Mouse (Mus musculus) adrenal gland, adult 2 months (tissue): ENCODE measurements at regions not wholly inside any gene's neighbourhood (a gene's known extent, or its start where the extent isn't known, plus 50 kb on each side); places are given as distances from the start of the nearest gene placed in this dataset.

Source experiments
- DNase-seq: peaks from one replicate; pipeline ENCODE4 v3.0.0; 2021

DNA sequence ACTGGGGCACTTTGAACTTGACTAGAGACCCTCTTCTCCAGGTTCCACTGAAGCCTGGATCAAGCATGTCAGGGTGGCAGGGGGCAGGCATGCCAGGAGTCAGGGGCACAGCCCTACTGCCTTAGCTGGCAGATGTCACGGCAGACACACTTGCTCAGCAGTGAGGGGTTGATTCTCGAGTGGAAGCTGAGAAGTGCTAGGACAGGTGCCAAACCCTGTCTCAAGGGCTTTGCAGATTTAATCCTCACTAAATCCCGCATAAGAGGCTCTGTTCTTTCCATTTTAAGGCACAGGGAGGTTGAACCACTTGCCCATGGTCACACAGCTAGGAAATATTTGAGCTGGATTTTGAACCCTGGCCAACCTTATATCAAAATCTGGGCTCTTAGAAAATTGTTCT, 223.5 kb upstream of the Mvb12b start:
- no peak for DNase-seq

- no peak for DNase-seq
Measured at GRCm38 (mm10) chr2:34110582-34110981, 222.8 kb upstream of the Mvb12b start.

- DNase-seq: no peak
Measured at GRCm38 (mm10) chr2:34107566-34108303, 220.0 kb upstream of the Mvb12b start.

DNA sequence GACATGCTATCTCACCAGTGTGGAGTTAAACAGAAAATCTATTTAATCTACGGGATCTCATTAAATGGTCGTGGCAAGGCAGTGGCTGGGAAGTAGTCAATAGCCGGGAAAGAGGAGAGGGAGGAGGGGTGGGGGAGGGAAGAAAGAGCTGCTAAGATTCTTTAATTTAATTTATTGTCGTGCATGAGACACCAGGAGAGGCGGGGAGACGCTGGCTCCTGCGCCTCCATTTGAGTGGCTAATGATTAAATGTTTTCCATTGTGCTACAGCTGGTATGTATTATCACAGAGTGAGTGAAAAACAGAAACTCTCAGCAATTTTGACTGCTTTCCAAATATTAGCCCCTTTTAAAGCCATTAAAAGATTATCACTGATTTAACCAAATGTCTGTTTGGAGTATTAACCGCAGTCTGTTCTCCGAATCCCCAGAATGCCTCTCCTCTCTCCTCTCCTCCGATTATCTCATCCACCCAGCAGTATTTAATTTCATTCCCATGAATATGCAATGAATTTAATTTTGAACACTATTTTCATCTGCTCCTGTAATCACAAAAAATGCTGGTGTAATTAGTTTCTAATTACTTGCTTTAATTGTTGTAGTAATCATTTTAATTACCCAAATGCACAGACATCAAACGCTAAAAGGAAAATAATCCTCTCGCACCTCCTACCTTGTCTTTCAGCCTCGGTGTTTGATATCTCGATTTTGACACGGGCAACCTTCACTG, 219.3 kb upstream of the Mvb12b start:
- no peak for DNase-seq

DNA sequence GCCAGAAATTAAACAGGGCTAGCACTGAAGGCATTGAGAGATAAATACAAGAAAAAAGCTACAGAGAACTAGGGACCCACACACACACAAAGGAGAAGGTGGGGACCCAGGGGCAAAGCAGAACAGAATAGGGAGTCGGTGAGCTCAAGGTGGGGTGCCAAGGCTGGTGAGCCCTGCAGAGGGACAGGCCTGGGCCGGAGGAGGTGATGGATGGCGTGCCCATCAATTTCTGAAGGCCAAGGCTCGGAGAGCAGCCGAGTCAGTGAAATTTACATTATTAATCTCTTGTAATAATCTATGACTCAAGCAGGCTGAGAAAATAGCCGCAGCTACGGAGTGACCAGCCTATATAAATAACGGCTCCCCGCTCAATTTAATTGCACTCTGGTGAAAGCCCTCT, 218.5 kb upstream of the Mvb12b start:
- peak; percentile 30 for DNase-seq

- DNase-seq: no peak
Measured at GRCm38 (mm10) chr2:34105271-34106051, 217.7 kb upstream of the Mvb12b start.

DNA sequence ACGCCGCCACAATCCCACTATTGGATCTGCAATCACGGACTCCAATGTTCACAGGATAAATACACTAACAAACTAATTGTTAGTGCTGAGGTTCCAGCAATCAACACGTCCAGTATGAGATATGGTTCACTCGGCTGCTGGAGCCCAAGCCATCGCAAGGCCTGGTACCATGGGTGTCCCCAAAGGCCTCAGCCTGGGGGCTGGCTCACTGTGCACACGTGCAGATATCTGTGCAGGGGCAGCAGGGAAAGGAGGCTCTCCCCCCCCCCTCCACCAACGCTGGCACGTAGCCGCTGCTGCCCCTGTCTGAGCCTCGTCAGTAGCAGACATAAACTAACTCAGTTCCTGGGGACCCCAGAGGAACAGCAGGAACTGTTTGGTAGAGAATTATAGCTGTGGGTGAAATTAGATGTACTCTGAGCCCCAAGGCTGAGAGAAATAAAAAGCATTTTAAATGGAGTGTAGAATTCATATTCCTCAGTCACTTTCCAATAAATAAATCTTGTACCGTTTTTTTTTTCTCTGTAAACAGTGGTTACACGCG, 210.3 kb upstream of the Mvb12b start:
- DNase-seq: no peak

- no peak for DNase-seq
Measured at GRCm38 (mm10) chr2:34096561-34096960, 208.8 kb upstream of the Mvb12b start.

- DNase-seq: no peak
Measured at GRCm38 (mm10) chr2:34088832-34089231, 201.1 kb upstream of the Mvb12b start.

DNA sequence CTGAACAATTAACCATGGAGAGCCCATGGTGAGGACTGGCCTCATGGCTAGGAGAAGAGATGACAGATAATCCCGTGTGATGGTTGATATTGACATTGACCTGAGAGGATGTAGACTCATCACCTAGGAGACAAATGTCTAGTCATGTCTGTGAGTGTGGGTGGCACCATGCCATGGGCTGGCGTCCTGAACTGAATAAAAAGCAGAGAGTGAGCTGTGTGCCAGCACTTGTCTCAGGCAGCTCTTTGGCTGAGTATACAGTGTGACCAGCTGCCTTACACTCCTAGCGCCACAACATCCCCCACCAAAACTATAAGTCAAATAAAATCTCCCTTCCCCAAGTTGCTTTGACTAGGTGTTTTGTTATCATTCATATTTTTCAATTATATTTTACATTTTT, 198.4 kb upstream of the Mvb12b start:
- no peak for DNase-seq

DNA sequence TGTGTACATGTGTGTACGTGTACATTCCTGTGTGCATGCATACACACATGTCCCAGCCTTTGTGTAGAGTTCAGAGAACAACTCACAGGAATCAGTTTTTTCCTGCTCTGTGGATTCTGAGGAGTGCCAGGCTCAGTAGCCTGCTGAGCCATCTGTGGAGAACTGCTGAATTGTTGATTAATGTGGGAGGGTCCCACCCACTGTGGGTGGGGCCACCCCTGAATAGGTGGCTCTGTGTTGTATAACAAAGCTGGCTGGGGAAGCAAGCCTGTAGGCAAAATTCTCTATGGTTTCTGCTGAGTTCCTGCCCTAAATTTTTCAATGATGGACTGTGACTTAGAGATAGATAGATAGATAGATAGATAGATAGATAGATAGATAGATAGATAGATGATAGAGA, 196.8 kb upstream of the Mvb12b start:
- no peak for DNase-seq

DNA sequence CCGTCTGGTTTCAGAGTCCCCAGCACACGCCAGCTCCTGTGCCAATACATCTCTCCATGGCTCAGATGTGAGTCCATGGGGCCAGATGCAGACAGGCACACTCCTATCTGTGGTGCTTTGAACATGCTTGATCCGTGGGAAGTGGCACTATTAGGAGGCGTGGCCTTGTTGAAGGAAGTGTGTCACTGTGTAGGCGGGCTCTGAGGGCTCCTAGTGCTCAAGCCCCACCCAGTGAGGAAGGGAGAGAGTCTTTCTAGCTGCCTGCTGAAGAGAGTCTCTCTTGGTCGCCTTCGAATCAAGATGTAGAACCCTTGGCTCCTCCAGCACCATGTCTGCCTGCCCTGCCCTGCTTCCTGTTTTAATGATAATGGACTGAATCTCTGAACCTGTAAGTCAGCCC, 194.7 kb upstream of the Mvb12b start:
- DNase-seq: no peak

DNA sequence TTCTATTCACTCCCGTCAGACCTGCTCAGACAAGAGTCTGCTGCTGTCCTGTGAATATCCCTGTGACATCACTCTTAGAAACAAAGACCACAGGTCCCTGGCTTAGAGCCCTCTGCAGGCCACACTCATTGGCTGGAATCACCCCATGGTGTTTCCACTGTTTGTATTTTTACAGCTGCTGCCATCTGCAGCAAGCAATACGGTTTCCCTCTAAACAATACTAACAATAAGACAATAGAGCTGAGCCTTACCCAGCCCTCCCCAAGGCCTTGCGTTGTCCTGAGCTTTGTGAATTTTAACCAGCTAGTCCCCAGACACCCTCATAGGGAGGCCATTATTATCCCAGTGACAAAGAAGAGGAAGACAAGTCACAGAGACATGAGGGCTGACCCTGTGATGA, 192.4 kb upstream of the Mvb12b start:
- DNase-seq: no peak

GRCm38 (mm10) chr2:34079282-34079681, 191.5 kb upstream of the Mvb12b start:
- no peak for DNase-seq

DNA sequence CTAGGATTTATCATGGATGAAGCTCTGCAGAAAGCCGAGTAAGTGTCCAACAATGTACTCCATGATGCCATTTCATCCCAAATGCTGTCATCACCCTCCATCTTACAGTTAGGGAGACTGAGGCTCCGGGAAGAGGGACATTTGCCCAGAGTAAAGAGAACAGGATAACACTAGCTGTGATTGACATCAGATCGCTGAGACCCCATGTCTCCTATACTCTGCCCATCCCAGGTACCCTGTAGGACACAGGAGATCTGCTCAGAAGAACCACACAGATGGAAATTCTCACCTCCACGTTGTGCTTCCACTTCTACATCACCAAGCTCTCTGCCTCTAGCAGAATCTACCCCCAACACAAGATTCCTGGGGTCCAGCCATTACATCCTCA, 191.1 kb upstream of the Mvb12b start:
- DNase-seq: no peak

- DNase-seq: no peak
Measured at GRCm38 (mm10) chr2:34078248-34078874, 190.6 kb upstream of the Mvb12b start.

- no peak for DNase-seq
Measured at GRCm38 (mm10) chr2:34076346-34076745, 188.6 kb upstream of the Mvb12b start.

DNA sequence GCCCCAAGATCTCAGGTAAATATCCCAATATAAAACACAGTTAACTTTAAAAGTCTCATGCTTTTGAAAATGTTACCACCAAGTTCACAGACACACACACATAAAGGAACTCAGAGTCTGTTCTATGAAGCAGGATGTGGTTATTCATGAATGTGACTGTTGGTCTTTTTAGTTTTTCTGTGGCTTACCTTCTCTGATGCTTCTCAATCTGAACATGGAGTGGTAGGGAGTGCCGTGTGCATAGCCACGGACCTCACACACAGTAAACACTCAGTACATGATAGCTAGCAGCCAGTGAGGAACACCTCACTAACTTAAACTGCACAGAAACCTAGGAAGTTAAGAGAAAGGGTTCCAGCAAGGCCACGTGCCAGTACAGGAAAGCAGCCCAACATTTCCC, 186.3 kb upstream of the Mvb12b start:
- DNase-seq: no peak

DNA sequence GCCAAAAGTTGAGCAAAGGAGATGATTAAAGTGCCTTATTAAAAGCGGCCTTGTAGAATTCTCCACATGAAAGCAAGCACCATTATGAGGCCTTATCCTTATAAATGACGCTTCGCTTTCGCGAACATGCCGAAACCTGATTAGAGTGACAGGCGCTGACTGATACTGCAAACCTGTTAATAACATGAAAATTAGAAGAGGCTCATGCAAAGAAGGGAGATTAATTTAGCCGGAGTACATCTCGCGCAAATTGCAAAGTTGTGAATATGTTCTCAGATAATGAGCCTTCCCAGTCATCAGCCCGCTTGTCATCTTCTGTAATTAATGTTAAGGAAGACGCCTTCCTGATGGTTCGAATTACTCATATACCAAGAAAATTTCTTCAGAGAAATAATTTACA, 177.8 kb upstream of the Mvb12b start:
- no peak for DNase-seq

GRCm38 (mm10) chr2:34065090-34065489, 177.3 kb upstream of the Mvb12b start:
- DNase-seq: peak; percentile 5

GRCm38 (mm10) chr2:34056552-34056951, 168.8 kb upstream of the Mvb12b start:
- no peak for DNase-seq

DNA sequence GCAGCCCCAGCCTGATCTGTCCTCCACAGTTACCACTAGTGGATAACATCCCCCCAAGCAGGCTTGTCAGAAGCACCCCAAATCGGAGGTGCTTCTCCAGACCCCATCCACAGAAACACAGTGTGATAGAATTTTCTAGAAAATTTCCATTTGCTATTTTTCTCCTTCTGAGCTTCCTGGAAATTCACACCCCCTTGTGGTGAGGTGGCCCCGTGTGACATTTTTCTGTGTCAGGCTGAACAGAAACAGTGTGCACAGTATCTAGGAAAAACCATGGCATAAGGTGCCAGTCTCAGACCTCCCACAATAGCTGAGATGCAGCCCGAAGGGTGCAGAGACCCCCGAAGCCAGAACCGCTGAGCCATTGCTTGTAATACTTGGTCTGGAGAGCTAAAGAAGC, 155.3 kb upstream of the Mvb12b start:
- DNase-seq: no peak
